Mouse (Mus musculus) G1E-ER4 (cell line): ENCODE results near the gene Gm20481. TPM values are rescaled to one million over a fixed set of nuclear protein-coding genes. Genes with fewer than 3 reads are reported as not detected.
"Not testable (repeated sequence)": the region's sequence is repeated elsewhere in the genome, so short reads cannot be mapped to it uniquely, and the experiment has no call there.

Experiments
- GATA1 ChIP-seq: IDR thresholded peaks from one replicate; pipeline ENCODE4 v1.8.0; 2012; ENCODE audit warnings: low read length, inconsistent platforms
- polyA plus RNA-seq: library from polyadenylated mRNA; stranded (reverse); fragments of >175 nt; gene quantifications from 2 replicates; pipeline ENCODE4 v1.2.3, GENCODE M21; 2012

Gm20481 gene
- polyA plus RNA-seq, 1 experiment: 0.12 TPM

- no peak for TF ChIP-seq GATA1
Measured at GRCm38 (mm10) chr17:34962841-34963240, 6.9 kb upstream of the Gm20481 start.

GRCm38 (mm10) chr17:34964640-34965049, 5.1 kb upstream of the Gm20481 start:
- no peak for TF ChIP-seq GATA1

GRCm38 (mm10) chr17:34965627-34966026, 4.1 kb upstream of the Gm20481 start:
- TF ChIP-seq GATA1: no peak

GRCm38 (mm10) chr17:34972069-34972749, 2.5 kb downstream of the Gm20481 start, which contains the start of the genes Hspa1a and Hspa1l:
Hspa1a (minus strand) TSS chr17:34972156.
Hspa1l (plus strand) TSS chr17:34972703.
- TF ChIP-seq GATA1: not testable (repeated sequence)

- no peak for TF ChIP-seq GATA1
Measured at GRCm38 (mm10) chr17:34975581-34976492, 6.1 kb downstream of the Gm20481 start.

GRCm38 (mm10) chr17:34977000-34977399, 7.3 kb downstream of the Gm20481 start:
- TF ChIP-seq GATA1: no peak

- TF ChIP-seq GATA1: no peak
Measured at GRCm38 (mm10) chr17:34978239-34978638, 8.5 kb downstream of the Gm20481 start.

GRCm38 (mm10) chr17:34979631-34980030, 9.9 kb downstream of the Gm20481 start:
- TF ChIP-seq GATA1: no peak

GRCm38 (mm10) chr17:34980655-34981054, 10.9 kb downstream of the Gm20481 start:
- TF ChIP-seq GATA1: no peak

GRCm38 (mm10) chr17:34981690-34982180, 12.0 kb downstream of the Gm20481 start, which contains the start of gene Lsm2:
Lsm2 (plus strand) TSS chr17:34981862.
- TF ChIP-seq GATA1: no peak

- no peak for TF ChIP-seq GATA1
Measured at GRCm38 (mm10) chr17:34982328-34982727, 12.6 kb downstream of the Gm20481 start.

- TF ChIP-seq GATA1: no peak
Measured at GRCm38 (mm10) chr17:34984218-34984617, 14.5 kb downstream of the Gm20481 start.

GRCm38 (mm10) chr17:34994751-34995150, 25.0 kb downstream of the Gm20481 start:
- TF ChIP-seq GATA1: no peak

GRCm38 (mm10) chr17:34996411-34997141, 26.9 kb downstream of the Gm20481 start:
- TF ChIP-seq GATA1: no peak

GRCm38 (mm10) chr17:34997142-34997483, 27.4 kb downstream of the Gm20481 start:
- TF ChIP-seq GATA1: no peak
